Mouse (Mus musculus) thymus, postnatal 14 days (tissue): ENCODE results near the gene Mogat1.
A peak's percentile ranks its signal among the peaks of the same experiment; 100 is the strongest.
"Not testable (repeated sequence)": the region's sequence is repeated elsewhere in the genome, so short reads cannot be mapped to it uniquely, and the experiment has no call there.

ENCODE experiments used
- DNase-seq: peaks from one replicate; pipeline ENCODE4 v3.0.0; 2021

Gene Mogat1

DNA sequence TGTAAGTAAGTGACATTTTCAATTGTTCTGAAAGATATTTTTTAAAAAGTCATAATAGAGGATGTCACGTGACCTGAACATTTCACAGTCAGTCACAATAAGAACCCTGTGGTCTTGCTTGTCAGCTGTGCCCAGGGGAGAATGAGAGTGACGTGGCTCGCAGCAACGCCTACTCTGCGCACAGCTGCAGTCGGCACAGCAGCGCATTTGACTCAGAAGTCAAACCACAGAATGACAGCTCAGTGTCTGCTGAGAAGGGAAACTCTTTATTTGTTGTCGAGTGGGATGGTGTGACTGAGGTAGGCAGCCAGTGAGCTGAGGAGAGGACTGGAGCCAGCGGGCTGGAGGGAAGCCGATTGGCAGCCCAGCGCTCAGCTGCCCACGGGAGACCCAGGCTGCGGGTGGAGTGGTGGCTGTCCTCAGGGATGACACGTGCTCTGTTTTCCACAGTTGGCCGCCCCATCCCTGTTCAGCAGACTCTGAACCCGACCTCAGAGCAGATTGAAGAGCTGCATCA lies 26.8 kb downstream of the Mogat1 start:
- DNase-seq: peak; percentile 85

DNA sequence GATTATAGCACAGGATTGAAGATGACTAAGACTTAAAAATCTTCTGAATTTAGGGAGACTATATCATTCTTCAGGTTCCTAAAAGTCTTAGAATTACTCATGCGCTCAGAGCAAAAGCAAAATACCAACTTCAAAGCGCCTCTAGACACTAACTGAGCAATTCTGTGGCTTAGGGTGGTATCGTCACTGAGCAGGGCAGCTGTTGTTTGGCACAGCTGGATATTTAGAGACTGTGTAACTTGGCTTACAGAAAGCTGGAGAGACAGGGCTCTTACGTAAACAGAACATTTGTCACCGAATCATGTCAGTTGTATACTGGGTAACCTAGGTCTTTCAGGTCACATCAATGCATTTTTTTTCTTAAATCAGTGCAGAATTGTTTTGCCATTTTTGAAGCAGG lies 27.6 kb downstream of the Mogat1 start:
- peak; percentile 29 for DNase-seq

DNA sequence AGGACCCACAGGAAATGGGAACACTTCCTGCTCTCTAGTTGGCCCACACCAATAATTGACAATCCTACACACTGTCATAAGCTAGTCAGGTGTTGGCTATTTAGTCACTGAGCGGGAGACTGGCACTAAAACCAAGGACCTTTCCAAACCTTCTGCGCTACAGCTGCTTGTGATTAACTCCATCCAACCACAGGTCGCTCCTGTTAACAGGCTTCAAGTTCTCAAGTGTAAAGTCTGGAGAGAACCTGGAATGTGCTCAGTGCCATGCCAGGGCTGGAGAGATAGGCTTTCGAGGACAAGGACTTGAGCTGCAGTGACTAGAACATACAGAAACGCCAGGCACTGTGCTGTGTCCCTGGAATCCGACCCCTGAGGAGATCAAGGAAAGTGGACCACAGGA lies 28.4 kb downstream of the Mogat1 start:
- DNase-seq: no peak

DNA sequence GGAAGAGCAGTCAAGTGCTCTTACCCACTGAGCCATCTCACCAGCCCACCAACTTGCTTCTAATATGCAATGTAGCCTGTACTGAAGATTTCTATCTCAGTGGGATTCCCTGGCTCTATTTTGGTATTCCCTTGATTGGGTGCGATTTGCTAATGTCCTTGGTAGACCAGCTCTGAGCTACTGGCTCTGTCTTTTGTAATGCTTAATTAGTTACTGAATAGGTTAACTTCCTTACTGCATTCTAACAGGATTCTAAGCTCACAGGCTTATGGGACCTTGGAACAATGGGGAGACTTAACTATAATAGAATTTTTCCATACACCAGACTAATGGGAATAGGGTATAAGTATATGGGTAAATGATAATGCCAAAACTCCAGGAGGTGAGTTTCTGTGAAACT lies 32.8 kb downstream of the Mogat1 start:
- not testable (repeated sequence) for DNase-seq

DNA sequence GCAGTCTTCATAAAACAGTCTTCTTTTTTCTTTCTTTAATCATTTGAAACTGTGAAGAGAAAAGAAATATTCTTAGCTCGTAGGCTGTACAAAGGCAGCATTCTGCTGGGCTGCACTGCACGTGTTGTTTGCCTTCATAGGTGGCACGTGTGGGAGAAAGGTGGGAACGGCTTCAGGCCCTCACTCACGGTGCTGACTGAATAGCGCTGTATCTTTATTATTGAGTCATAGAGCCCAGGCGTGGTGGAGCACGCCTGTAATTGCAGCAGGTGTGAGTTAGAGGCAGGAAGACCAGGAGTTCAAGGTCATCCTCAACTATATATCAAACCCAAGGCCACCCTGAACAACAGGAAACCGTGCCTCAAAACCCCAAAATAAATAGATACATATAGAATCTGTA lies 35.5 kb downstream of the Mogat1 start:
- DNase-seq: no peak

DNA sequence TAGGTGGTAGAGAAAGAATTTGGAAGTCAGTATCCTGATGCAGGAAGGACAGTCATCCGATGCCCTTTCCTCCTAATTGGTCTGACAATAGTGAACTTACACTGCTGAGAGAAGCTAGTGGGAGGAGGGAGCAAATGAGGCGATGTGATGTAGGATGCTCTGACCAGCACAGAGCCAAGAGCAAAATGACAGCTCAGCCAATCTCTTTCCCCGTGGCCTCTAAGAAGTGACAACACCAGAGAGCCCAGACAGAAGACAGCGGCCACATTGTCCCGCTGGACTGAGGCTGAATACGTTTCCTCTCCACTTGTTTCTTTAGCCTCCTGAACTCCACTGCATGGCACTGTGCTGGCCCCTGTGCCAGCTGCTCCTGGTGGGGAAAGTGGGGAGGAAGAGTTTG lies 38.2 kb downstream of the Mogat1 start:
- no peak for DNase-seq

DNA sequence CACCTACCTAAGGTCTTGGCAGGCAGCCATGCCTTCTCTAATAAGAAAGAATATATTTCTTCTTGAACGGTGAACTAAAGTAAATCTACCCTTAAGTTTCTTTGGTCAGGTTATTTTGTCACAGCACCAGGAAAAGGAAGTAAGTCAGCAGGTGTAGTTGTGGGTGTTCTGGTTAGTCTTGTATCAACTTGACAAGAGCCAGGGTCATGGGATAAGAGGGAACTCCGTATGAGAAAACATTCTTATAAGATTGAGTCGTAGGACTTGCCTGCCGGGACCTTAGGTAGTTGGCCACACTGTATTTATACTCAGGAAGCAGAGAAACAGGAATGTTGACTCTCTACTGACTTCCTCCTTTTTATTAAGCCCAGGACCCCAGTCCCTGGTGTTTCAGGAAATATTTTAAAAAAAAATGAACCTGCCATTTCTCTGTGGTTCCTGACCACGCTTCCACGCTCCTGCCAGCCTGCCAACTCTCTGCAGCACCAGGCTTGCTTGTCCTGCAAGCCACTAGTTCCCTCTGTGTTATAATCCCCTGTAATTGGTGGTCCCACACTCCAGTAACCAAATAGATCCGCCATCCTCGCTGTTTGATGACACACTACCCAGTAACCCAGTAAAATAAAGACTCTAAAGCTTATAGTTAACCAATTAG lies 43.3 kb downstream of the Mogat1 start:
- no peak for DNase-seq

DNA sequence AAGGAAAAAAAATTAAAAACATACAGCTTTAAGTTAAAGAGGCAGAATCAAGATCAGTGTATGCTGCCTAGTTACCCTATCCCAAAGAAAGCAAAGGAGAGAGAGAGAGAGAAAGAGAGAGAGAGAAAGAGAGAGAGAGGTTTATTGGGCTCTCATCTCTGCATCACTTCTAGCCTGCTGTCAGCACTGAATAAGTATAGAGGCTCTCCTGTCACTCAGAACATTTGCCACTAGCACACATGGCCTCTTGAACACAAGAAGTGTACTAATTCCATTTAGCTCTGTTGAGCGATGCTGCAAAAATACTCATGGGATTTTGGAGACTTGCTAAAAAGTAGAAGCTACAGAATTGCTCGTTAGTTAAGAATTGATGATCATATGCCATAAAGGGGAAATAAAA lies 56.2 kb downstream of the Mogat1 start:
- no peak for DNase-seq

DNA sequence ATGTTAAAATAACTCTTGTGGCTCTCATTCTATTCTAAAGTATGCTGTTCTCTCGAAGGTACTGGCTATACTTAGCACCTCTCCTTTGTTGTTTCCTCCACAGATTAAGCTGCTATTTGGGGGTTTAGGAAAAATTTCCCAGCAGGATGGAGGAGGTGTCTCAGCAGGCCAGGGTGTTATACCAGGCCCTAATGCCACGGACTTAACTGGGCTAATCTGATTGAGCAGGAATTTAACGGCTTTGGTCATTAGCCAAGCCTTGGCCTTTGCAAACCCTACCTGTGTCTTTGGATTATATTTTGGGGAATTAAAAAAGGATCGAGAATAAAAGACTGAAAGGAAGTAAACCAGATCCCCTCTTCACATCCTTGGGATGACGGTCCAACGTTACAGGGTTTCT lies 56.6 kb downstream of the Mogat1 start:
- no peak for DNase-seq

DNA sequence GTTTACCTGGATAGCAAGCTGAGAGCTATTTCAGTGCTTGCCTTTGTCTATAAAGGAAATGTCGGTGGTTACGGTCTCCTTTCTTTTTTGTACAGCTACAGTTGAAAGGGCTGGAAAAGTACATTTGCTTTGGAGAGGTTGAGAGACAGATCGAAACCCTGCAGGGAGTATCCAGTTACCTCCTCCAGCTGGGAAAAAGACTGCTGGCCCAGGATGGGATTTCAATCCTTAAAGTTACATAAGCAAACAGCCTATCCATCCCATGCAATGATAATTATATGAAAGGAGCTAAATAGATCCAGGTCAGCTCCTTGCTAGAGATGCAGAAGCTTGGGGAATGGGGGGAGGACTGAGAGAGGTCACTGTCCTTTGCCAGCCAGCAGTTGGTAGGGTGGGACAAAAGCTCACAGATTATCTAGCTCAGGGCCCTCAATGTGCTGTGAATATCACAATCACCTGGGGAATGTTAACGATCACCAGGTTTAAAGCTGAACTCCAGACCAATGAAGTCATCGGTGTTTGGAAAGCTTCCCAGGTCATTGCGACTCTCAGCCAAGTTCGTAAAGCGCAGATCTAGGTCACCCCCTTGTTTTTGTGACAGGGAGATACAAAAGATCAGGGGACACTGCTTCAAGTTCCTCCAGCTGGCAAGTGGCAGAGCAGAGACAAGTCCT lies 57.2 kb downstream of the Mogat1 start:
- DNase-seq: no peak

DNA sequence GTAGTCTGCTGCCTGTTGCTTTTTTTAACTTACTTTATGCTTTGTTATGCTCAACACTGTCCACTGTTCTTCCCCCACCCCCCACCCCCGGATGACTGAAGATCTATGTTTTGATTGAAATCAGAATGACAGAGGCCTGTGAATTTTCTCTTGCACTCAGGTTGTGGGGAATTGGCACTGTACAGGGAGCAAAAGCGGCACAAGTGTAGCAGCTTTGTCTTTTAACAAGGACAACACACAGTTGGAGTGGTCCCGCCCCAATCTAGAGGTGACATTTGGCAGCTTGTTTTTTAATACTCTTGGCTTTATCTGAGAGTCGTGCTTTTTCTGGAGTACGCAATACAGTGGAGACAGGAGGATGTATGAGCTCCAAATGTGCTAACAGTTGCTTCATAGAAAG lies 58.8 kb downstream of the Mogat1 start:
- no peak for DNase-seq

DNA sequence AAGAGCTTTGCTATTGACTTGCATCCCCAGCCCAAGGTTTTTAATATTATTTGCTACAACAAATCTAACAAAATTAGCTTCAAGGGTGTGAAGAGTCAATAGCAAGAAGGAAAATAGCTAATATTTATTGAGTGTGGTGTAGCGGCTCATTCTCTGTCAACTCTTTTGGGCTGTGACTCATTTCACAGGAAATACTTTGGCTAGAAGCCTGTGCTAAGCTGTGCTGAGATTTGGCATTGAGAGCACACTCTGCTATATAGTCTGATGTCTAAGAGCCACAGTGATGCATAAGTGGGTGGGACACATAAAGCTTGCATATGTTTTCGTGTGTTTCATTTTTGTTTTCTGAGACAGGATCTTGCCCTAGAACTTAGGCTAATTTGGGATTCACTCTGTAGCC lies 74.3 kb downstream of the Mogat1 start:
- DNase-seq: no peak

DNA sequence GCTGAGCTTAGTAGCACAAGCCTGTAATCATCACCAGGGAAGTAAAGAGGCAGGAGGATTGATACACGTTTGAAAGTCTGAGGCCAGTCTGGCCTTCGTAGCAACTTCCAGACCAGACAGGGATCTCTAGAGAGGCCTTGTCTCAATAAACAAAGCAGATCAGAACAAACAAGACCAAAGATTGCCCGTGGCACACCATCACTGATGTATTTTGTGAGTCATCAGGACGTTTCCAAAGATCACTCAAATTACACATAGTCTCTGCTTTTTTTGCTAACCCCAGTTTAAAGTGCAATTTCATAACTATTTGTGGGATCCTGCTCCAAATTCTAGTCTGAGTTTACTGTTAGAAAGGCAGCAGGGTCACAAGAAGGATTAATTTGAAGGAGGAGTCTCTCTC lies 76.2 kb downstream of the Mogat1 start:
- no peak for DNase-seq
